Mouse (Mus musculus) embryo, embryonic 11.5 days (tissue): Measurements from ENCODE around the gene Exoc4.

Experiments
- DNase-seq: peaks from one replicate; pipeline ENCODE4 v3.0.0-alpha.2; 2012; ENCODE audit warnings: low read depth, low spot score

Exoc4 gene

DNA sequence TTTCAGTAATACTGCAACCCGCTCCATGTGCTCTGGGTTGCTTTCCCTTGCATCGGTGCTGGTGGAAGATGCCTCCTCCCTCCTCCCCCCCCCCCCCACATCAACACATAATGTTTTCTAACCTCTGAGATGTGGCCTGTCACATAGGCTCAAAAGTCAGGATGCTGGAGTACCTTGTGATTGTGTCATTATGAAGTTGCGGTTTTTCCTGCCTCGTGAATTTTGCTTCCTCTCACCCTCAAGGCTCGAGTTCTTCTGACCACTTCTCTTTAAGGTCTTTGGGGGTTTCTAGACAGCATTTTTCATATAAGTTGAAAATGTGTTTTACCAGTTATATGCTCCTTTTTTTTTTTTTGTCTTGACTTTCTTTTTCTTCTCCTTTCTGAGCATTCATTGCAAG is 507.1 kb downstream of the Exoc4 start:
- no peak for DNase-seq

DNA sequence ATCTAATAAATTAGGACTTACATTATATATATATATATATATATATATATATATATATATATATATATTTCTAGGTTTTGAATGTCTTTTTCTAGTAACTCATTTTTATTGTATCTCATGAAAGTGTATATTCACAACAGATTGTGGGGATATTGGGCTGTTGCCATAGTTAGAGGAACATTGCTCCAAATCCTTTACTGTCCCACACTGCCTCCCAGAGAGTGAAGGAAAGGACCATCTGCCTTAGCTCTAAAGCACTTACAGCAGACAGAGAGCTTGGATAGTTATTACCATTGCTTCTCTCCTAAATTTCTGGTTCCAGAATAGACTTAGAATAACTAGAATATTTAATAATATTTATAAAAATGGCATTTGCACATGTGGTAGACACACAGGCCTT is 512.7 kb downstream of the Exoc4 start:
- no peak for DNase-seq

GRCm38 (mm10) chr6:33763245-33763644 is 514.4 kb downstream of the Exoc4 start:
- DNase-seq = no peak

- DNase-seq = no peak
Observed at GRCm38 (mm10) chr6:33763970-33764369, 515.1 kb downstream of the Exoc4 start.

DNA sequence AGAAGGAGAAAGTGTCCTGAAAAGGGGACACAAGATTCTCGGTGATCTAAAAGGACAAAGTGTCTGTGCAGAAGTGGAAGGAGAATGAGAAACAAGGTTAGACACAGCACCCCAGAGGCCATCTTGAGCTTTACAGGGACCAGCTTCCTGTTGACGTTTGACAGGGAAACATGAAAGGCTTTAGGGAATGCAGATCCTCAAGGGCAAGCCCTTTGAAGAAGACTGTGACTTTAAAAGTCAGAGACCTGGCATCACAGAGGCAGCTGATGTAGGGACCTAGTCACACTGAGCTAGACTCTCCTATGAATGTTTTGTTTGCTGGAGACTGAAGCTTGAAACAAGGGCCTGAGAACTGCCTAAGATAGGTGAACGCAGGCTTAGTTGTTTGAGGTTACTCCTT is 520.4 kb downstream of the Exoc4 start:
- no peak for DNase-seq

- no peak for DNase-seq
Observed at GRCm38 (mm10) chr6:33770021-33770420, 521.1 kb downstream of the Exoc4 start.

GRCm38 (mm10) chr6:33772551-33773315 is 523.8 kb downstream of the Exoc4 start:
- DNase-seq = no peak

DNA sequence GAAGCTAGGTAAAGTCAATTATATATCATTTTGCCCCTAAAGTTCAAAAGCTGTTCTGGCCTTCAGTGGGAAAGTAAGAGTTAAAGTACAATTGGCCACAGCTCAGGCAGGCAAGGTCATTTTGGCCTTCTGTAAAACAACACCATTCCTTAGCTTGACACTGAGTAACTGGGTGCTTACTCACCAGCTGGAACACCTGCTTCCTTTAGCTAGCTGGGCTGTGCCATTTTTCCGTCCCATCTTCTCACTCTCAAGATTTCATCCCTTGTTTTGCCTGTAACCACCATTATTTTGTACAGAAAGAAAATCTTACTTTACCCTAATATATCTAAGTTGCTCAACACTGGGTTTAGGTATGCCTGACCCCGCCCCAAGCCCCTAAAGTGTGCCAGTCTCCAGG is 543.7 kb downstream of the Exoc4 start:
- DNase-seq = no peak

GRCm38 (mm10) chr6:33801254-33801653 is 552.4 kb downstream of the Exoc4 start:
- DNase-seq = no peak

- DNase-seq = no peak
Observed at GRCm38 (mm10) chr6:33803481-33804098, 554.7 kb downstream of the Exoc4 start.

DNA sequence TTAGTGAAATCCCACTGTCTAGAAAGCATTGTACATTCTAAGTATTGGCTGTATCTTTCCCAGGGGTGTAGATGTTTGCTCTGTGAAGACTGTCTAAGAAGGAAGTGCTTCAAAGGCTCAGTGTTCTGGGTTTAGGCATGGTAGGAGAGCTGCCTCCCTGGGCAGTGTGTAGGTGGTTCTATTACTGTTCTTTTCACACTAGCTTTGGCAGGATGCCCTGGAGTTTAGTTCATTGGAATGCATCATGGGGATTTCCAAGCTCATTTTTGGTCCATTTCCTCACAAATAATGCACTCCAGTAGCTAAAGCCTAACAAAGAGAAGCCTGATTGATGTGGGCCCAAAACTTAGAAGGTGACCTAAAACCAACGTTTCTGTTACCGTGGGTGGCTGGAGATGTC is 555.9 kb downstream of the Exoc4 start:
- no peak for DNase-seq

GRCm38 (mm10) chr6:33806072-33806782 is 557.3 kb downstream of the Exoc4 start:
- no peak for DNase-seq

- DNase-seq = no peak
Observed at GRCm38 (mm10) chr6:33814386-33814785, 565.5 kb downstream of the Exoc4 start.

DNA sequence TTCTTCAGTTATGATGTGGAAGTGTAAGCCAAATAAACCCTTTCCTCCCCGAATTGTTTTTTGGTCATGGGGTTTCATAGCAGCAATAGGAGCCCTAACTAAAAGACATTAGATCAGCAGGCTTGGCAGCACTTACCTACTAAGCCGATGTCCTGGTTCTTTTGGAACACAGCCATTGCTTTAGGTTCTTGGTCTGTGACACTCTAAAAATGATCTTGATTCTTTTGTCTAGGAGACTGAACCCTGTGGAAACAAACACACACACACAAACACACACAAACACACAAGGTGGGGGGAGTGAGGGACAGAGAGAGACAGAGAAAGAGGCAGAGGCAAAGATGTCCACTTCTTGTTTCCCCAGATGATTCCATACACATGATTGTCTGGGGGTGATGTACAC is 574.3 kb downstream of the Exoc4 start:
- no peak for DNase-seq

DNA sequence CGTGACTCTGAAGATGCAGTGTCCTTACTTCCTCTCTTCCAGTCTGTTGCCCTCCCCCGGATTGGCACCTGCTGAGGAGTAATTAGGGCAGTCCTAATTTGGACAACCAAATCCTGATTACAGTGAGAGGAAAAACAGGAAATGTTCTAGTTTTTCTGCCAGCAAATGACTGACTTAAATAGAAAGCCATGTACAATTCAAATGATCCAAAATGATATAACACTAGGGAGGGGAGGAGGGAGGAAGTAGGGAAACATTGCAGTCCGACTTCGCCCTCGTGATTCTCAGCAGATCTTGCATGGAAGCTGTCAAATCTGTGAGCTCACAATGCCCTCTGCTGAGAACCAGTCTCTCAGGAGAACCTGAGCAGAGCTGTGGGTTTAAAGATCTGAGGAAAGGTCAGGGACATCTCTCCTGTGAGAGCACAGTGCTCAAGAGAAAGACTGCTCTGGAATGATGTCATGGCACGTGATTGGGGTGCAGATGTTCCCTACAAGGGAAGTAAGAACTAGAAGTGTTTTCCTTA is 575.0 kb downstream of the Exoc4 start:
- DNase-seq = no peak

DNA sequence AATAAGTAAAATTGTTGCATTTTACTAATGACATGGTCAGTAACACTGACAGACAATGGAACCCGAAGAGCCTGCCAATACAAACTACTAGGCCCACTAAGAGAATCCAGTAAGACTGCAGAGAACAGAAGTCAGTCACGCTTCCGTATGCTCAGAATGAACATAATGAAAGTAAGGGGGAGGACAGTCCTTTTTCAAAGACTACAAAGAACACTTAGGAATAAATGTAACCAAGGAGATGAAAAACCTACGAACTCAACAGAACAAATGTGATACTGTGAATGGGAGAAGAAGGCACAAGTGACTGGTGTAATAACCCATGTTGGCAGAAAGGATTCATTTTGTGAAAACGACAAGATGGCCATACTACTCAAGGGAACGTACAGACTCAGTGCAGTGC is 579.6 kb downstream of the Exoc4 start:
- no peak for DNase-seq

DNA sequence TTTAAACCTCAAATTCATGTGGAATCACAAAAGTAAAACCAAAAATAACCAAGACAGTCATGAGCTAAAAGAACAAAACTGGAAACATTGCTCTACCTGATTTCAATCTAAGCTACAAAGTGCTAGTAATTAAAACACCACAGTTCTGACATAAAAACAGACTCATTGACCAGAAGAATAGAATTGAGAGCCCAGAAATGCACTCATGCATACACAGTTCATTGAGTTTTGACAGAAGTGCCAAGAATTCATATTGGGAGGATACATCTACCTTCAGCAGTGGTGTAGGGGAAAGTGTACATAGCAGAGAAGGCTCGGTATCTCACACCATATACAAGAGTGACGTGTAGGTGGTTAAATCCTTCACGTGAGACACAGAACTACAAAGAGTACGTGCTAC is 580.4 kb downstream of the Exoc4 start:
- DNase-seq = no peak

DNA sequence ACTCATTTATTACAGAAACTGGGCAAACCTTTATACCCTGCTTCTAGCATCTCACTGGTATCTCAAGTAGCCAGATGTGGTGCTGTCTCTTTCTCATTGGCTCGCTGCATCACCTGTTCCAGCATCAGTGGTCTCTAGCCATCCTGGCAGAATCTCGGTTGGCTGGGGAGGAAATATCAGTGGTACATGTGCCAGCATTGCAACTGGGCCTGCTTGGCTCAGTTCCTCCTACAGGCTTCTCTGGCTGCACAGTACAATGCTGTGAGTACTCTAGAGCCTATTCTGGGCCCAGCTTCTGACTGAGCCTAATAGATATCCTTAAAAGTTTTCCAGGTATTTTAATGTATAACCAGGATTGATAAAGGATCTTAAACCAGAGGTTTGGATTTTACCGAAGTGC is 582.4 kb downstream of the Exoc4 start:
- no peak for DNase-seq

GRCm38 (mm10) chr6:33832978-33833377 is 584.1 kb downstream of the Exoc4 start:
- DNase-seq = no peak

- DNase-seq = no peak
Observed at GRCm38 (mm10) chr6:33836048-33836780, 587.3 kb downstream of the Exoc4 start.

GRCm38 (mm10) chr6:33842901-33843300 is 594.0 kb downstream of the Exoc4 start:
- DNase-seq = no peak

DNA sequence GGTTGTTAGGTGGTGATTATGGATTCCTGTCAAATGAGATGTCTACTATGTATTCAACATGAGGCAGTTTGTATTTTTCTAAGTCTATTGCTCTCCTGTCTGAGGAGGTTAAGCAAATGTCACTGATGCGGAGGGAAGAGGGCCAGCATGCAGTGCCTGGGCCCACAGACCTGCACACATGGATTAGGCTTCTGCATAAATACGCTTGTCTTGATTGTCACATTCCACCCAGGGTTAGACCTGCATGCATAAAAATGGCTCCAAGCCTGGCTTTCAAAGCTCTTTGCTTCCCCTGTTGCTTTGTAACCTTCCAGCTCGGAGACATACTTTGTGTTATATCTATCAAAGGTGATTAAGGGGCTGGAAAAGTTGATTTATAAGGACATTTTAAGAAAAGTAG is 610.2 kb downstream of the Exoc4 start:
- no peak for DNase-seq
